Mouse (Mus musculus) erythroblast, embryonic 14.5 days (primary cell): ENCODE results near the gene Dhh. TPM values are rescaled to one million over a fixed set of nuclear protein-coding genes. Genes with fewer than 3 reads are reported as not detected.

ENCODE experiments used
- H3K27me3 ChIP-seq: 2 replicates; pipeline ENCODE4 v1.6.1; 2012; ENCODE audit warnings: inconsistent platforms; ENCODE audit not compliant: control insufficient read depth
- H3K36me3 ChIP-seq: 2 replicates; pipeline ENCODE4 v1.6.1; 2012; ENCODE audit warnings: mild to moderate bottlenecking, inconsistent platforms; ENCODE audit not compliant: control insufficient read depth
- H3K4me1 ChIP-seq: 2 replicates; pipeline ENCODE4 v1.6.1; 2012; ENCODE audit warnings: inconsistent platforms; ENCODE audit not compliant: control insufficient read depth
- H3K4me3 ChIP-seq: replicated peaks from 2 replicates; pipeline ENCODE3; 2012; ENCODE audit warnings: moderate library complexity, mild to moderate bottlenecking, inconsistent platforms
- H3K9me3 ChIP-seq: 2 replicates; pipeline ENCODE4 v1.6.1; 2012; ENCODE audit warnings: low read length, inconsistent platforms, mixed read lengths; ENCODE audit not compliant: control insufficient read depth
- GATA1 ChIP-seq: IDR thresholded peaks from 2 replicates; pipeline ENCODE4 v1.6.1; 2012; ENCODE audit warnings: low read length, inconsistent platforms, mixed read lengths
- TAL1 ChIP-seq: IDR thresholded peaks from 3 replicates; pipeline ENCODE4 v1.6.1; 2012; ENCODE audit warnings: low read length, inconsistent platforms, mixed read lengths
- polyA plus RNA-seq: library from polyadenylated mRNA; stranded (reverse); fragments of >175 nt; gene quantifications from 2 replicates; pipeline ENCODE4 v1.2.3, GENCODE M21; 2012

Gene Dhh
- polyA plus RNA-seq, 1 experiment: not detected

DNA sequence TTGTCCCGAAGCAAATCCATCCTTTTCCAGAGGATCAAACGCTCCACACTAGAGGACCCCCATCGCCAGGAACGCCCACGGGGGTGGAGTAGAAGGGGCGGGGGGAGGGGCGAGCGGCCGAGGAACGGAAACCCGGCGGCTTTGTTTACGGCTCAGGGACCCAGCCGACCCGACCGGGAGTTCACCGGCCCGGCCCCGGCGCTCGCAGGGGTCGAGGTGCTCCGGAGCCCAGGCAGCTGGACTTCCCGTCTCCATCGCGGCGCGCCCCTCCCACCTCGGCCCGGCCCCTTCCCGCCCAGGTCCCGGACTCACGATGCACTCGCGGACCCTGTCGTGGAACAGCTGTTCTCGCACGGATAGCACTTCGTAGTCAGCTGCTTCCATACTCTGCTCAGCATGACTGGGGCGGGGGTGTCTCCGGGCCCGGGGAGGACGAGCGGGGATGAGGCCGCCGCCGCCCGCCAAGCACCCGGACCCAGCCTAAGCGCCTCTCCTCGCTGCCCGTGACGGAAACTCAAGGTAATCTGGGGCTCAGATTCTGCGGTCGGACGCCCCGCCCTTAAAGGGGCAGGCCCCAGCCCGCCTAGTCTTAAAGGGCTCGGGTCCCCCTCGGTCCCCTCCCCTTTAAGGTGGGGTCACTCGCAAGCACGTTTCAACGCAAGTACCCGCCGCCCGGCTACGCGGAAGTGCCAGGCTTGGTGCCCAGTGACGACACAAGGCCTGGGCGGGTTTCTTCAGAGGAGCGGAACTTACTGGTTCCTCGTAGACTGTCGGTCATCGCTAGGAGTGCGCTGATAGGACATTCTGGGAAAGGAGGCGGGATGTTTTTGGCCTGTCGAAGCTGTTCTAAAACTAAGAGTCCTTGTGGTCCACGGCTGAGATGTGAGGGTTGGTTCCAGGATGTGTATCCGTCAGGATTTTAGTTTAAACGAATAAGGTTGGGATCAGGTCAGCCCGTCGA, 19.5 kb upstream of the Dhh start, which contains the start of gene Lmbr1l:
Lmbr1l (minus strand) TSS at position 694 of the 961 bp plus-strand sequence.
- Histone ChIP-seq H3K4me1 (peaks cover 30% of the 10 kb centered on the region), H3K27me3 (peaks cover 6% of the 10 kb centered on the region), H3K36me3 (peaks cover under 1% of the 10 kb centered on the region), H3K9me3 (no peaks in the 10 kb centered on the region), H3K4me3 (peak within 1 kb of the TSS; percentile 97)
- no peak for TF ChIP-seq GATA1
- TF ChIP-seq TAL1: no peak

DNA sequence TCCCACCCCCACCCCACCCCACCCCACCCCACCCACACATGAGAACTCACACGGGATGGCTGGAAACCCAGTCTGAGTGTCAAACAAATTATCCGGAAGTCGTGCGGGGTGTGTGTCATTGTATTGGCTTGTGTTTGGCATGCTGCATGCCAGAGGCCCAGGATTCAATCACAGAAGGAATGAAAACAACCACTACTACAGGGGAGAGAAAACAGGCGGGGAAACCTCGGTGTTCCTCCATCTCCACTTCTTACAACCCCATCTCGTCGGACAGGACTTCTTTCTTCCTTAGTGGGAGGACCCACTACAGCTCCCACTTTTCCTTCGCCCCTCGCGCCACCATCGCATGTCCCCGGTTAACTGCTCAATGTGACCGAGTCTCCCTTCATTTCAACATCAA, 18.8 kb upstream of the Dhh start:
- peaks cover 8% of the 10 kb centered on the region for H3K36me3 ChIP-seq
- H3K4me3 ChIP-seq: peak overlapping the region; percentile 97
- peaks cover 6% of the 10 kb centered on the region for H3K27me3 ChIP-seq
- H3K4me1 ChIP-seq: peaks cover 30% of the 10 kb centered on the region
- H3K9me3 ChIP-seq: no peaks in the 10 kb centered on the region
- TF ChIP-seq GATA1 (no peak), TAL1 (no peak)

GRCm38 (mm10) chr15:98916016-98916415, 17.7 kb upstream of the Dhh start:
- H3K4me3 ChIP-seq: peak overlapping the region; percentile 6

GRCm38 (mm10) chr15:98914903-98915302, 16.6 kb upstream of the Dhh start:
- peaks cover 17% of the 10 kb centered on the region for H3K36me3 ChIP-seq
- H3K9me3 ChIP-seq: no peaks in the 10 kb centered on the region
- H3K27me3 ChIP-seq: peaks cover 6% of the 10 kb centered on the region
- peaks cover 28% of the 10 kb centered on the region for H3K4me1 ChIP-seq
- no peak for TF ChIP-seq TAL1
- no peak for TF ChIP-seq GATA1
- H3K4me3 ChIP-seq: no peak overlapping the region

More at GRCm38 (mm10) chr15:98916016-98916415, 17.7 kb upstream of the Dhh start:
- no peaks in the 10 kb centered on the region for H3K9me3 ChIP-seq
- peaks cover 28% of the 10 kb centered on the region for H3K4me1 ChIP-seq
- H3K27me3 ChIP-seq: peaks cover 6% of the 10 kb centered on the region
- TF ChIP-seq GATA1 (no peak), TAL1 (no peak)
- H3K36me3 ChIP-seq: peaks cover 17% of the 10 kb centered on the region

GRCm38 (mm10) chr15:98904692-98905091, 6.4 kb upstream of the Dhh start:
- H3K4me3 ChIP-seq: no peak overlapping the region
- H3K9me3 ChIP-seq: no peaks in the 10 kb centered on the region
- H3K4me1 ChIP-seq: peaks cover 6% of the 10 kb centered on the region
- peaks cover 17% of the 10 kb centered on the region for H3K36me3 ChIP-seq
- peaks cover 15% of the 10 kb centered on the region for H3K27me3 ChIP-seq
- no peak for TF ChIP-seq TAL1
- peak; percentile 7; the same call in 1 of the 2 replicates for TF ChIP-seq GATA1

DNA sequence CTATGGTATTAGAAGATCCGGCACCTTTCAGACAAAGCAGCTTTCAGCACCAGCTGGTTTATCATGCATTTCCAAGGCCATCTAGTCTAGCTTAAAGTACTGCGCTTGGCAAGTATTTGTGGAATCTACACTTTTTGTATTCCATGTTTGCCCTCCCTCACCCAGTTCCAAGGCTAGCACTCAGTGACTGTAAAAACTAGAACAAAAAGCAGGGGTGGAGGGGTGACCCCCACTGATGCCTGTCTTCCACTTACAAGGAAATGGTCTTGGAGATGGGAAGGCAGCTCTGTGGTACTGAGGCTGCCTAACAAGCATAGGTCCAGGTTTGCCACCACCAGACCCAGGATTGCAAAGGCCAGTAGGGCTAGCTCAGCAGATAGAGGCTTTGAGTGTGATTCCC, 4.3 kb upstream of the Dhh start:
- H3K4me3 ChIP-seq: no peak overlapping the region
- H3K4me1 ChIP-seq: peaks cover 6% of the 10 kb centered on the region
- H3K27me3 ChIP-seq: peaks cover 36% of the 10 kb centered on the region
- TF ChIP-seq TAL1 (no peak), GATA1 (no peak)
- H3K36me3 ChIP-seq: peaks cover under 1% of the 10 kb centered on the region; the same call in 1 of the 2 replicates
- peaks cover 6% of the 10 kb centered on the region; the same call in 1 of the 2 replicates for H3K9me3 ChIP-seq

- Histone ChIP-seq H3K4me1 (peaks cover 12% of the 10 kb centered on the region), H3K9me3 (peaks cover 8% of the 10 kb centered on the region; the same call in 1 of the 2 replicates), H3K36me3 (no peaks in the 10 kb centered on the region; the same call in 1 of the 2 replicates), H3K4me3 (no peak overlapping the region), H3K27me3 (peaks cover 47% of the 10 kb centered on the region)
- TF ChIP-seq TAL1 (no peak), GATA1 (no peak)
Measured at GRCm38 (mm10) chr15:98901530-98901929, 3.2 kb upstream of the Dhh start.

DNA sequence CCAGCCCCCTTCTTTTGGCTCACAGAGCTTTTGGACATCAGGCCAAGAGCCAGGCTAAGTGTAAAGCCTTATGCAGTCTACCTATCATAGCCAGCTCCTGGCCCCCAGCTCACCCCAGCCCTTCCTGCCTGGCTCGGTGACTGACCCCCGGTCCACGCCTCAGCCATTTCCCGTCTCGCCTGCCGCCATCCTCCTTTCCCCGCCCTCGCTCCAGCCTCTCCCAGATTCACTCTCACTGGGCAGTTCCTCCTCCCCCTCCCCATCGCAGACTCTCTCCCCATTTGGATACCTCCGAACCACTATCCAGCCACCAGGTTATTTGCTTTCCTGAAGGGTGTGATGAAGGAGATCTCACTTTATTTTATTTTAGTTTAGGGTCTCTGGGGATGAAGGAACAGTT, 845 bp downstream of the Dhh start:
- H3K4me3 ChIP-seq: no peak overlapping the region
- TF ChIP-seq GATA1 (no peak), TAL1 (no peak)
- H3K4me1 ChIP-seq: peaks cover 37% of the 10 kb centered on the region
- H3K9me3 ChIP-seq: peaks cover 16% of the 10 kb centered on the region; the same call in 1 of the 2 replicates
- no peaks in the 10 kb centered on the region for H3K36me3 ChIP-seq
- peaks cover 87% of the 10 kb centered on the region for H3K27me3 ChIP-seq
